Mouse (Mus musculus) olfactory bulb, adult 2 months (tissue): ENCODE measurements at regions not wholly inside any gene's neighbourhood (a gene's known extent, or its start where the extent isn't known, plus 50 kb on each side); places are given as distances from the start of the nearest gene placed in this dataset.

ENCODE experiments used
- CTCF ChIP-seq: fragments of 200-500 bp; IDR thresholded peaks from 2 replicates; pipeline ENCODE4 v1.5.1; 2012; ENCODE audit warnings: low read depth, mild to moderate bottlenecking, low read length, moderate library complexity; ENCODE audit not compliant: insufficient read depth
- POLR2A ChIP-seq: fragments of 200-500 bp; IDR thresholded peaks from 2 replicates; pipeline ENCODE4 v1.6.1; 2012; ENCODE audit warnings: mild to moderate bottlenecking, low read depth, low read length, moderate library complexity; ENCODE audit not compliant: insufficient read depth

GRCm38 (mm10) chr19:44646548-44646947 lies 83.9 kb downstream of the Hif1an start:
- no peak for TF ChIP-seq POLR2A
- TF ChIP-seq CTCF: no peak
